12 mouse cellular contexts compared by ENCODE assay signal in the genomic region with DNA sequence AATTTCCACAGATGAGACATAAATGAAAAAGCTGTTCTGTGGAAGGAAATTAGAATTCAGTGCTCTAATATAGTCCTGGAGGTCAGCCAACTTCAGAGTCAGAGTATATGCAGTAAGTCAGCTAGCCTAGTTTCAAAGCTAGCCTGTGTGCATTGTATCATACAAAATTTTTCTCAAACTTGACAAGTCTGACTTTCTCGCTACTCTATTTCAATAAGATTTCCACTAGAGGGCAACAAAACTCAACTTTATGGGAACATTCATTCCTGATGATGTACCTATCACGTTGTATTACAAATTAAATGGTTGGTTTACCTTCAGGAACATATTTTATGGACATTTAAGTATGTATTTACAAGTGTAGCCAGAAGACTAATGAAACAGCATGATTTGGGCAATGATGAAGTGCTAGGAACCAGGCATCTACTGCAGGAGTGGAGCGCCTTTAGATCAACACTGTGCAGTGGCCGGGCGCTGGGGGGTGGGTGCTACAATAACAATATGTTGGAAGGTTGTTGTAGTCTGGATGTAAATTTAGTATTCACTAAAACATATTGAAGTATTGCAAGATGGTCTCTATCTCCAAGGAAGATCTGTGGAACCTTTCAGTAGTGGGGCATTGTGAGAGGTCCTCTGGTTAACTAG. TPM values are rescaled to one million over a fixed set of nuclear protein-coding genes. Genes with fewer than 3 reads are reported as not detected.
DNase-seq lines count a peak whose midpoint lies in the region; ATAC-seq and TF ChIP-seq lines count a peak whose summit lies in the region.
"Had no signal": no experiment of that assay in that cellular context is flagged by ENCODE, and none has a peak within 500 bp of the region (broad histone marks: within the 10 kb centered on the region; RNA-seq: fewer than 3 reads in every experiment).

No protein-coding gene starts in this region.

- no peak for DNase-seq in heart, adult 2 months
- DNase-seq in heart, postnatal 25 days (ENCODE audit: low spot score) = no peak
- DNase-seq in neural tube, embryonic 11.5 days (ENCODE audit: low spot score) = peak; percentile 36
- DNase-seq in stomach, postnatal 0 days (ENCODE audit: low spot score) = no peak
- DNase-seq in ovary, adult 18-20 months (ENCODE audit: low spot score) = no peak
- DNase-seq in cerebellum, adult 11 months = no peak
- DNase-seq: heart, postnatal 14 days; layer of hippocampus, postnatal 36 days; lung, postnatal 4 days had no signal

- H3K36me3 ChIP-seq in heart, adult 2 months (ENCODE audit: control insufficient read depth, insufficient read depth, low read length) = no peaks in the 10 kb centered on the region
- H3K36me3 ChIP-seq in neural tube, embryonic 11.5 days (ENCODE audit: control insufficient read depth, insufficient read depth, low read length) = no peaks in the 10 kb centered on the region
- no peaks in the 10 kb centered on the region for H3K36me3 ChIP-seq in neural tube, embryonic 15.5 days
- H3K36me3 ChIP-seq in forebrain, embryonic 16.5 days (ENCODE audit: control insufficient read depth, insufficient read depth) = no peaks in the 10 kb centered on the region
- H3K36me3 ChIP-seq in stomach, postnatal 0 days (ENCODE audit: control insufficient read depth, insufficient read depth, low read length) = no peaks in the 10 kb centered on the region

- H3K4me1 ChIP-seq in heart, adult 2 months (ENCODE audit: control insufficient read depth, insufficient read depth, low read length) = no peaks in the 10 kb centered on the region
- no peaks in the 10 kb centered on the region for H3K4me1 ChIP-seq in neural tube, embryonic 11.5 days (ENCODE audit: control insufficient read depth, insufficient read depth, low read length)
- no peaks in the 10 kb centered on the region for H3K4me1 ChIP-seq in neural tube, embryonic 15.5 days
- H3K4me1 ChIP-seq in forebrain, embryonic 16.5 days (replicated peaks; ENCODE audit: control insufficient read depth, insufficient read depth, low read length) = no peaks in the 10 kb centered on the region
- no peaks in the 10 kb centered on the region for H3K4me1 ChIP-seq in stomach, postnatal 0 days (replicated peaks; ENCODE audit: control insufficient read depth, insufficient read depth)

- no peaks in the 10 kb centered on the region for H3K79me2 ChIP-seq in heart, adult 2 months (replicated peaks; ENCODE audit: control insufficient read depth, insufficient read depth, low read length)

- no peaks in the 10 kb centered on the region for H3K9me3 ChIP-seq in neural tube, embryonic 11.5 days (ENCODE audit: control insufficient read depth, low read length)
- H3K9me3 ChIP-seq in neural tube, embryonic 15.5 days (replicated peaks) = no peaks in the 10 kb centered on the region
- no peaks in the 10 kb centered on the region for H3K9me3 ChIP-seq in forebrain, embryonic 16.5 days (ENCODE audit: control insufficient read depth, low read length)
- no peaks in the 10 kb centered on the region for H3K9me3 ChIP-seq in stomach, postnatal 0 days (ENCODE audit: control insufficient read depth, low read length)

- TF ChIP-seq POLR2A in heart, adult 2 months (IDR thresholded peaks at IDR 0.05; ENCODE audit: insufficient read depth, low read depth, low read length) = no peak

- H3K27me3 ChIP-seq in heart, adult 2 months (ENCODE audit: control insufficient read depth, insufficient read depth, low read length) = no peaks in the 10 kb centered on the region
- no peaks in the 10 kb centered on the region for H3K27me3 ChIP-seq in neural tube, embryonic 11.5 days (ENCODE audit: control insufficient read depth, insufficient read depth, low read length)
- H3K27me3 ChIP-seq in neural tube, embryonic 15.5 days (replicated peaks) = no peaks in the 10 kb centered on the region
- no peaks in the 10 kb centered on the region for H3K27me3 ChIP-seq in forebrain, embryonic 16.5 days (replicated peaks; ENCODE audit: control insufficient read depth, insufficient read depth, low read length)
- no peaks in the 10 kb centered on the region for H3K27me3 ChIP-seq in stomach, postnatal 0 days (ENCODE audit: control insufficient read depth, insufficient read depth, low read length)

- no peak overlapping the region for H3K9ac ChIP-seq in heart, adult 2 months (ENCODE audit: low read depth, low read length)
- no peak overlapping the region for H3K9ac ChIP-seq in neural tube, embryonic 11.5 days (ENCODE audit: low read length)
- H3K9ac ChIP-seq in neural tube, embryonic 15.5 days (replicated peaks) = no peak overlapping the region
- H3K9ac ChIP-seq in forebrain, embryonic 16.5 days (replicated peaks; ENCODE audit: low read depth, low read length) = no peak overlapping the region
- no peak overlapping the region for H3K9ac ChIP-seq in stomach, postnatal 0 days (ENCODE audit: low read length)

- no peak for ATAC-seq in neural tube, embryonic 11.5 days (ENCODE audit: insufficient read depth, low FRiP score, low TSS enrichment)
- ATAC-seq in neural tube, embryonic 15.5 days (ENCODE audit: low FRiP score) = no peak
- ATAC-seq in forebrain, embryonic 16.5 days = peak; percentile 62; the same call in 1 of the 2 replicates
- no peak for ATAC-seq in stomach, postnatal 0 days (ENCODE audit: low FRiP score, low TSS enrichment)

- intact Hi-C loops in heart, adult 2 months (cut with DNase I) = loop anchor here (5.0 kb wide), 1 partner anchor 85 kb away; the partner anchor contains the start of gene Cftr
- intact Hi-C loops in heart, postnatal 25 days (cut with DNase I) = loop anchor here (2.0 kb wide), 2 partner anchors 286 to 732 kb away; no protein-coding TSS in a partner anchor

- no peak overlapping the region for H3K4me3 ChIP-seq in heart, adult 2 months
- H3K4me3 ChIP-seq in neural tube, embryonic 11.5 days (ENCODE audit: low read depth, low read length) = no peak overlapping the region
- no peak overlapping the region for H3K4me3 ChIP-seq in neural tube, embryonic 15.5 days (replicated peaks)
- H3K4me3 ChIP-seq in forebrain, embryonic 16.5 days (replicated peaks; ENCODE audit: low read length) = no peak overlapping the region
- no peak overlapping the region for H3K4me3 ChIP-seq in stomach, postnatal 0 days (ENCODE audit: low read depth, low read length)

- TF ChIP-seq CTCF in heart, adult 2 months (IDR thresholded peaks at IDR 0.05) = peak; percentile 60
- TF ChIP-seq CTCF in stomach, postnatal 0 days (IDR thresholded peaks at IDR 0.05; ENCODE audit: low read depth) = peak; percentile 75

- H3K27ac ChIP-seq in heart, adult 2 months = no peak overlapping the region
- H3K27ac ChIP-seq in neural tube, embryonic 11.5 days (ENCODE audit: low read depth, low read length) = no peak overlapping the region
- no peak overlapping the region for H3K27ac ChIP-seq in neural tube, embryonic 15.5 days (replicated peaks)
- no peak overlapping the region for H3K27ac ChIP-seq in forebrain, embryonic 16.5 days (ENCODE audit: low read length)
- no peak overlapping the region for H3K27ac ChIP-seq in stomach, postnatal 0 days (replicated peaks)

- no peak overlapping the region for H3K4me2 ChIP-seq in neural tube, embryonic 11.5 days (ENCODE audit: low read depth)
- no peak overlapping the region for H3K4me2 ChIP-seq in neural tube, embryonic 15.5 days
- no peak overlapping the region for H3K4me2 ChIP-seq in forebrain, embryonic 16.5 days (ENCODE audit: low read length)
- no peak overlapping the region for H3K4me2 ChIP-seq in stomach, postnatal 0 days (replicated peaks; ENCODE audit: low read depth)

- no peak for TF ChIP-seq EP300 in heart, adult 2 months (IDR thresholded peaks at IDR 0.05; ENCODE audit: insufficient read depth, low read depth, low read length)
- no peak for TF ChIP-seq EP300 in stomach, postnatal 0 days (optimal IDR thresholded peaks at IDR 0.05)

- WGBS in heart, adult 2 months = 61% methylated on average over 5 of the region's 5 CpGs
- WGBS in neural tube, embryonic 11.5 days = 66% methylated on average over 5 of the region's 5 CpGs
- 61% methylated on average over 5 of the region's 5 CpGs for WGBS in neural tube, embryonic 15.5 days
- 62% methylated on average over 5 of the region's 5 CpGs for WGBS in forebrain, embryonic 16.5 days
- 56% methylated on average over 5 of the region's 5 CpGs for WGBS in stomach, postnatal 0 days

RNA-seq across cellular contexts. Expression of gene Asz1, which starts 21.6 kb away (rescaled TPM):
- not detected for total RNA-seq in heart, adult 2 months (2021)
- polyA plus RNA-seq in heart, adult 2 months (2012; rRNA removed) = not detected in 2 replicates
- total RNA-seq in heart, postnatal 25 days (2021) = not detected
- not detected in 2 replicates for polyA plus RNA-seq in neural tube, embryonic 11.5 days (2014; fragmentation: Nextera tagmentation; extraction: Ambion mirVana)
- polyA plus RNA-seq in neural tube, embryonic 15.5 days (2015; fragmentation: Nextera tagmentation; extraction: Ambion mirVana) = not detected in 2 replicates
- not detected in 2 replicates for polyA plus RNA-seq in forebrain, embryonic 16.5 days (2015; fragmentation: Nextera tagmentation; extraction: Ambion mirVana)
- not detected in 2 replicates for polyA plus RNA-seq in stomach, postnatal 0 days (2015; fragmentation: Nextera tagmentation; extraction: Ambion mirVana)
- total RNA-seq: heart, postnatal 14 days; layer of hippocampus, postnatal 36 days had no signal
- polyA plus RNA-seq: stomach, embryonic 16.5 days had no signal

RNA-seq across cellular contexts. Expression of gene Wnt2, which starts 56.9 kb away (rescaled TPM):
- total RNA-seq in heart, adult 2 months (2021) = under 1 TPM; 0.73 to 0.86 TPM
- 0.85 and 0.86 TPM in 2 replicates for polyA plus RNA-seq in heart, adult 2 months (2012; rRNA removed)
- total RNA-seq in heart, postnatal 25 days (2021) = 1 to 10 TPM in 1 of 2 experiments, under 1 TPM in 1; 0.75 to 1.2 TPM
- 2.2 and 2.8 TPM in 2 replicates for polyA plus RNA-seq in neural tube, embryonic 11.5 days (2014; fragmentation: Nextera tagmentation; extraction: Ambion mirVana)
- 1.00 and 1.2 TPM in 2 replicates for polyA plus RNA-seq in neural tube, embryonic 15.5 days (2015; fragmentation: Nextera tagmentation; extraction: Ambion mirVana)
- 0.17 and 0.29 TPM in 2 replicates for polyA plus RNA-seq in forebrain, embryonic 16.5 days (2015; fragmentation: Nextera tagmentation; extraction: Ambion mirVana)
- polyA plus RNA-seq in stomach, postnatal 0 days (2015; fragmentation: Nextera tagmentation; extraction: Ambion mirVana) = 0.79 and 1.3 TPM in 2 replicates
